Mouse (Mus musculus): Measurements from ENCODE around the gene Zfp423.
A peak's percentile ranks its signal among the peaks of the same experiment; 100 is the strongest.

Zfp423 gene

GRCm38 (mm10) chr8:87804327-87804900, 155.0 kb downstream of the Zfp423 start:
- no peak for DNase-seq (ENCODE audit: low read depth)

- DNase-seq (ENCODE audit: low read depth): no peak
Observed at GRCm38 (mm10) chr8:87803437-87803836, 156.0 kb downstream of the Zfp423 start.

GRCm38 (mm10) chr8:87802571-87802970, 156.8 kb downstream of the Zfp423 start:
- DNase-seq (ENCODE audit: low read depth): no peak

- DNase-seq (ENCODE audit: low read depth): no peak
Observed at GRCm38 (mm10) chr8:87800121-87800520, 159.3 kb downstream of the Zfp423 start.

- DNase-seq (ENCODE audit: low read depth): no peak
Observed at GRCm38 (mm10) chr8:87796234-87796633, 163.2 kb downstream of the Zfp423 start.

- DNase-seq (ENCODE audit: low read depth): no peak
Observed at GRCm38 (mm10) chr8:87794639-87795038, 164.8 kb downstream of the Zfp423 start.

- DNase-seq (ENCODE audit: low read depth): no peak
Observed at GRCm38 (mm10) chr8:87791103-87791502, 168.3 kb downstream of the Zfp423 start.

- no peak for DNase-seq (ENCODE audit: low read depth)
Observed at GRCm38 (mm10) chr8:87784641-87785439, 174.6 kb downstream of the Zfp423 start.

- DNase-seq (ENCODE audit: low read depth): no peak
Observed at GRCm38 (mm10) chr8:87784227-87784626, 175.2 kb downstream of the Zfp423 start.

- no peak for DNase-seq (ENCODE audit: low read depth)
Observed at GRCm38 (mm10) chr8:87783198-87783597, 176.2 kb downstream of the Zfp423 start.

GRCm38 (mm10) chr8:87777586-87777985, 181.8 kb downstream of the Zfp423 start:
- DNase-seq (ENCODE audit: low read depth): peak; percentile 5

- DNase-seq (ENCODE audit: low read depth): no peak
Observed at GRCm38 (mm10) chr8:87775889-87776288, 183.5 kb downstream of the Zfp423 start.

GRCm38 (mm10) chr8:87774966-87775365, 184.4 kb downstream of the Zfp423 start:
- DNase-seq (ENCODE audit: low read depth): no peak

- DNase-seq (ENCODE audit: low read depth): no peak
Observed at GRCm38 (mm10) chr8:87772894-87773502, 186.4 kb downstream of the Zfp423 start.

- DNase-seq (ENCODE audit: low read depth): no peak
Observed at GRCm38 (mm10) chr8:87767882-87768281, 191.5 kb downstream of the Zfp423 start.

GRCm38 (mm10) chr8:87765276-87765675, 194.1 kb downstream of the Zfp423 start:
- no peak for DNase-seq (ENCODE audit: low read depth)

- no peak for DNase-seq (ENCODE audit: low read depth)
Observed at GRCm38 (mm10) chr8:87758750-87759149, 200.6 kb downstream of the Zfp423 start.

- DNase-seq (ENCODE audit: low read depth): no peak
Observed at GRCm38 (mm10) chr8:87754853-87755252, 204.5 kb downstream of the Zfp423 start.

GRCm38 (mm10) chr8:87753636-87754035, 205.8 kb downstream of the Zfp423 start:
- DNase-seq (ENCODE audit: low read depth): no peak

- no peak for DNase-seq (ENCODE audit: low read depth)
Observed at GRCm38 (mm10) chr8:87753148-87753547, 206.2 kb downstream of the Zfp423 start.

GRCm38 (mm10) chr8:87752710-87753109, 206.7 kb downstream of the Zfp423 start:
- DNase-seq (ENCODE audit: low read depth): no peak

- no peak for DNase-seq (ENCODE audit: low read depth)
Observed at GRCm38 (mm10) chr8:87747582-87747981, 211.8 kb downstream of the Zfp423 start.

GRCm38 (mm10) chr8:87747142-87747541, 212.3 kb downstream of the Zfp423 start:
- no peak for DNase-seq (ENCODE audit: low read depth)
